Mouse (Mus musculus) gastrocnemius, postnatal 25 days (tissue): ENCODE data around the gene Smarcc2. TPM values are rescaled to one million over a fixed set of nuclear protein-coding genes. Genes with fewer than 3 reads are reported as not detected.

Source experiments
- DNase-seq: peaks from one replicate; pipeline ENCODE4 v3.0.0; 2022
- microRNA-seq, 2 experiments: library from miRNA; unstranded; fragments of <30 nt; microRNA quantifications; one replicate each; pipeline ENCODE4 v1.2.0; 2021; ENCODE audit warnings: borderline replicate concordance in 2 of 2
- total RNA-seq, 2 experiments: library from RNA; stranded (reverse); gene quantifications; 1 replicate in 1 of 2; 2 replicates in 1 of 2; pipeline ENCODE4 v1.2.3; 2021

Gene Smarcc2
- total RNA-seq, 2 experiments from 2014 or later = 40.7 to 43.9 TPM

- DNase-seq = no peak
Measured at GRCm38 (mm10) chr10:128516029-128516428, 57.0 kb downstream of the Smarcc2 start.

- DNase-seq = no peak
Measured at GRCm38 (mm10) chr10:128516677-128517076, 57.6 kb downstream of the Smarcc2 start.

DNA sequence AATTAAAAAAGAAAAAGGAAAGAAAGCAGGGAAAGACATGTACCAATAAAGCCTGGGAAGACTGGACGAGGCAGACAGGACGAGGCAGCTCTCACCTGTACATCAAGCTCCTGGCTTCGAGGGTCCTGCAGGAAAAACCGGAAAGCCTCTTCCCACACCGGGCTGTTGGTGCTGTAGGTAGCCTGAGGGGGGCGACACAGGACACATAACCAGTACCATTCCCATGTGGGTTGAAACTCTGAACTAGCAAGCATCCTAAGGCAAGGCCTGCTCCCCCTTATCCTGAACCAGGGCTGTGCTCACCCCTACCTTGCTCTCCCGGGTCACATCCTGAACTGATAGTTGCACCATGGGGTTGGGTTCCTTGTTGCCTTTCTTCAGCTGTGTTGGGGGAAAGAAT, 59.8 kb downstream of the Smarcc2 start:
- DNase-seq = no peak

DNA sequence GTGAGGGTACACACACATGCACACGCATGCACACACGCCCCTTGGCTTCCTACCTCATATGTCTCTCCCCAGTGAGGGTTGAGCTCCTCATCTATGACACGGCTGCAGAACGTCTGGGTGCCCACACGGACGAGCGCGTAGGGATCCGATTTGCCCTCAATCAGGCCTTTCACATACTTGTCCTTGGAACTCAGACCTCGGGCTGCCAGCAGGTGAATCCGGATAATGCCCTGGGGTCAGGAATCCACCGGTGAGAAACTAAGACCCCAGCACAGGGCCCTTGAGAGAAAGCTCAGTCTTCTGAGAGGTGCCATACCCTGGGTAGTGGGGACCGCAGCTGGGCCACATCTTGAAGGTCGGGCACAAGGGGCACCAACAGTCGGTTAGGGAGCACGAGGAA, 61.5 kb downstream of the Smarcc2 start:
- no peak for DNase-seq

- no peak for DNase-seq
Measured at GRCm38 (mm10) chr10:128522351-128522750, 63.3 kb downstream of the Smarcc2 start.

DNA sequence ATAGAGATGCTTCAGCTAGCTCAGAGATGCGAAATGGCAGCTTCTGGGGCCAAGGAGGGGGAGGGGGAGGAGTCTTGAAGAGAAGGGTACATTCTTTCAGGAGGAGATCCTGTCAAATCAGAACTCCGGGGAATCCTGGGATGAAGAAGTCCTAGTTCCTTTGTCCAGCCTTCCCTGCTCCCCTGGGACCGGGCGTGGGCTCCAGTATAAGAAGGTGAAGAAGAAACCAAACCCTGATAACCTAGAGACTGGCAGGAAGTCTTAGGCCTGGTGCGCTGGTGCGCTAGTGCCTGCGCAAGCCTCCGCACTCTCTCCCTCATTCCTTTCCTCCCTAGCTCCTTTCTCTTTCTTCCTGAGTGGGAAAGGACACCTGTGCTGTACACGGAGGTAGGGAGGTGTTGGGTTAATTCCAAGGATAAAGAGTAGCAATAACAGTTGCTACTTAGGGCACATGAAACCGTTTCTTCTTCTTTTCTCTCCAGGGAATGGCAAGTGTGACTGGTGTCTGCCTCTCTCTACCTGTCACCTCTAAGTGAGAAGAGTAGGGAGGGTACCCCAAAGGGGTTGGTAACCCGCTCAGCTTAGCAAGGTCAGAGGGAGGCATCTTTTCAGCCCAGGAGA, 65.2 kb downstream of the Smarcc2 start:
- DNase-seq = no peak

- DNase-seq = peak; percentile 50
Measured at GRCm38 (mm10) chr10:128524732-128525662, 65.9 kb downstream of the Smarcc2 start.

- peak; percentile 97 for DNase-seq
Measured at GRCm38 (mm10) chr10:128525671-128526308, 66.7 kb downstream of the Smarcc2 start, which contains the start of gene Esyt1. Esyt1 (minus strand) TSS chr10:128525871.

- no peak for DNase-seq
Measured at GRCm38 (mm10) chr10:128526366-128527356, 67.6 kb downstream of the Smarcc2 start.

- DNase-seq = no peak
Measured at GRCm38 (mm10) chr10:128535206-128535605, 76.2 kb downstream of the Smarcc2 start.

DNA sequence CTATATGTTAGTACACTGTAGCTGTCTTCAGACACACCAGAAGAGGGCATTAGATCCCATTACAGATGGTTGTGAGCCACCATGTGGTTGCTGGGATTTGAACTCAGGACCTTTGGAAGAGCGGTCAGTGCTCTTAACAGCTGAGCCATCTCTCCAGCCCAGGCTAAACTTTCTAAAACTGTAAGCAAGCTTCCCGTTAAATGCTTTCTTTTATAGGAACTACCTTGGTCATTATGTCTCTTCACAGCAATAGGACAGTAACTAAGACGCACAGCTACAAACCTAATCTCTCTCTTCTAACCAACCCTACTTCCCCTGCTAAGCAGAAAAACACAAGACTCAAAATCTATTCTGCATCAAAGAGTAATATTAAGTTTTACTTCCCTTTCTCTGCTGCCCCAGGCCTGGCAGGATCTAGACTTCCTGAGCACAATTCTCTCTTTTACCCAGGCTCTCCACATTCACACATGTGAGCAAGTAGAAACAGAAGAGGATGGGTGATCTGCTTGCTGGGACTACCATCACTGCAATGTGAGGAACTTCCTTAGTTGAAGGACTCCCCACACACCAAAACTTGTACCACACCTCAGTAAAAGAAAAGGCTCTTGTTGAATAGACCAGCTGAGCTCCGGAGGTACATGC, 76.7 kb downstream of the Smarcc2 start:
- DNase-seq = no peak

DNA sequence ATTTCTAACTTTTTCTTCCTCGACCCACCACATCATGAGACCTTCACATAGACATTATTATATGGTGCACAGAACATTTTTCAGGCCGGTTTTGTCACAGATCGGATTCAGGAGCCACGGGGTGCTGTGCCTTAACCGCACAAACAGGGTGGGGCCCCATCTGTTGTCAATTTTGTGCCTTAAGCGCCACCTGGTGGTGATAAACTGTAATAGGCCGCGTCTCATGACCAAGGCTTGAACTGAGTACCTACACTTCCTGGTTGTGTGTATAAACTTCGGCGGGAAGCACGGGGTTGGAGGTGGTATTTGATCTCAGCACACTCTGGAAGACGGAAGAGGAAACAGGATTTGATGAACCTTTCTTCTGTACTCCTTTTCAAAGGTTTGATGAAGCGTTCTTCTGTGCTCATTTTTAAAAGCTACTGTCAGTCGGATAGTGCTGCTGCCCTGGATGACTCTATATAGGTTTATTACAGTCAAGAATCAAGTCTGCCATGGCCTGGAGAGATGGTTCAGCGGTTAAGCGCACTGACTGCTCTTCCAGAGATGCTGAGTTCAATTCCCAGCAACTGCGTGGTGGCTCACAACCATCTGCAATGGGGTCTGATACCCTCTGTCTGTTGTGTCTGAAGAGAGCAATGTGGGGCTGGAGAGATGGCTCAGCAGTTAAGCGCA, 77.4 kb downstream of the Smarcc2 start:
- peak; percentile 83 for DNase-seq

- DNase-seq = no peak
Measured at GRCm38 (mm10) chr10:128538340-128538870, 79.4 kb downstream of the Smarcc2 start.

Small RNA genes lying within 50 kb of the gene (microRNA-seq; reads per million reads assigned to microRNA genes)
- 0.26 to 0.74 reads per million in 2 experiments for gene Mir6916
- 0 reads per million in 2 experiments for gene Mir8105

Other genes with a start within 250 kb of the Smarcc2 start
- 10 to 100 TPM; 31.0 to 35.6 TPM for gene Spryd4, start 247.4 kb upstream of the Smarcc2 start, total RNA-seq
- under 1 TPM in 1 of 2 experiments, not detected in 1; 0.13 TPM for gene Mip, start 233.4 kb upstream of the Smarcc2 start, total RNA-seq
- gene Timeless, start 227.2 kb upstream of the Smarcc2 start, total RNA-seq = 1 to 10 TPM; 2.0 to 3.5 TPM
- gene Apon, start 205.2 kb upstream of the Smarcc2 start, total RNA-seq = not detected
- gene Apof, start 190.6 kb upstream of the Smarcc2 start, total RNA-seq = not detected
- 1 to 10 TPM; 4.6 to 4.7 TPM for gene Stat2, start 188.7 kb upstream of the Smarcc2 start, total RNA-seq
- gene Il23a, start 160.5 kb upstream of the Smarcc2 start, total RNA-seq = not detected
- gene Pan2, start 155.9 kb upstream of the Smarcc2 start, total RNA-seq = 1 to 10 TPM; 5.1 to 5.4 TPM
- gene Cnpy2, start 136.8 kb upstream of the Smarcc2 start, total RNA-seq = 10 to 100 TPM; 45.5 to 47.9 TPM
- 100 to 1,000 TPM; 589 to 611 TPM for gene Cs, start 121.5 kb upstream of the Smarcc2 start, total RNA-seq
- 100 to 1,000 TPM; 443 to 454 TPM for gene Coq10a, start 90.3 kb upstream of the Smarcc2 start, total RNA-seq
- 10 to 100 TPM; 61.5 to 70.1 TPM for gene Ankrd52, start 82.1 kb upstream of the Smarcc2 start, total RNA-seq
- not detected for gene Slc39a5, start 58.0 kb upstream of the Smarcc2 start, total RNA-seq
- gene Nabp2, start 47.8 kb upstream of the Smarcc2 start, total RNA-seq = 10 to 100 TPM; 44.7 to 47.9 TPM
- 10 to 100 TPM; 10.7 to 11.5 TPM for gene Rnf41, start 47.6 kb upstream of the Smarcc2 start, total RNA-seq
- gene Myl6, start 34.9 kb downstream of the Smarcc2 start, total RNA-seq = 100 to 1,000 TPM; 179 to 253 TPM
- gene Myl6b, start 39.4 kb downstream of the Smarcc2 start, total RNA-seq = 10 to 100 TPM; 20.3 to 38.5 TPM
- 10 to 100 TPM; 12.5 to 17.6 TPM for gene Esyt1, start 66.6 kb downstream of the Smarcc2 start, total RNA-seq
- 1 to 10 TPM; 4.9 to 5.1 TPM for gene Zc3h10, start 88.5 kb downstream of the Smarcc2 start, total RNA-seq
- gene Rpl41, start 90.1 kb downstream of the Smarcc2 start, total RNA-seq = 1,000 to 10,000 TPM in 1 of 2 experiments, 100 to 1,000 TPM in 1; 972 to 1,021 TPM
- gene Pa2g4, start 106.7 kb downstream of the Smarcc2 start, total RNA-seq = 10 to 100 TPM; 36.3 to 36.7 TPM
- gene Erbb3, start 130.4 kb downstream of the Smarcc2 start, total RNA-seq = 1 to 10 TPM; 3.3 to 4.3 TPM
- gene Rps26, start 167.5 kb downstream of the Smarcc2 start, total RNA-seq = 100 to 1,000 TPM; 286 to 348 TPM
- 1 to 10 TPM in 1 of 2 experiments, under 1 TPM in 1; 0.35 to 1.6 TPM for gene Ikzf4, start 186.7 kb downstream of the Smarcc2 start, total RNA-seq
- 10 to 100 TPM; 17.7 to 20.7 TPM for gene Suox, start 214.8 kb downstream of the Smarcc2 start, total RNA-seq
- gene Rab5b, start 237.0 kb downstream of the Smarcc2 start, total RNA-seq = 10 to 100 TPM; 78.9 to 80.0 TPM
- gene Pmel, start 244.9 kb downstream of the Smarcc2 start, total RNA-seq = under 1 TPM; 0.41 to 0.70 TPM
- 1 to 10 TPM; 3.8 to 5.3 TPM for gene Cdk2, start 245.8 kb downstream of the Smarcc2 start, total RNA-seq